Mouse (Mus musculus) gonadal fat pad, adult 2 months (tissue): Measurements from ENCODE around the gene Tcta. TPM values are rescaled to one million over a fixed set of nuclear protein-coding genes. Genes with fewer than 3 reads are reported as not detected.
"Not testable (repeated sequence)": the region's sequence is repeated elsewhere in the genome, so short reads cannot be mapped to it uniquely, and the experiment has no call there.

Experiments
- DNase-seq: peaks from one replicate; pipeline ENCODE4 v3.0.0-alpha.2; 2012; ENCODE audit warnings: low read depth
- polyA plus RNA-seq: library from polyadenylated mRNA; depleted of rRNA; stranded (reverse); fragments of >200 nt; gene quantifications from 2 replicates; pipeline ENCODE4 v1.2.3, GENCODE M21; 2012; rRNA removed

Tcta gene
- 78.7 and 101 TPM in 2 replicates for polyA plus RNA-seq

DNA sequence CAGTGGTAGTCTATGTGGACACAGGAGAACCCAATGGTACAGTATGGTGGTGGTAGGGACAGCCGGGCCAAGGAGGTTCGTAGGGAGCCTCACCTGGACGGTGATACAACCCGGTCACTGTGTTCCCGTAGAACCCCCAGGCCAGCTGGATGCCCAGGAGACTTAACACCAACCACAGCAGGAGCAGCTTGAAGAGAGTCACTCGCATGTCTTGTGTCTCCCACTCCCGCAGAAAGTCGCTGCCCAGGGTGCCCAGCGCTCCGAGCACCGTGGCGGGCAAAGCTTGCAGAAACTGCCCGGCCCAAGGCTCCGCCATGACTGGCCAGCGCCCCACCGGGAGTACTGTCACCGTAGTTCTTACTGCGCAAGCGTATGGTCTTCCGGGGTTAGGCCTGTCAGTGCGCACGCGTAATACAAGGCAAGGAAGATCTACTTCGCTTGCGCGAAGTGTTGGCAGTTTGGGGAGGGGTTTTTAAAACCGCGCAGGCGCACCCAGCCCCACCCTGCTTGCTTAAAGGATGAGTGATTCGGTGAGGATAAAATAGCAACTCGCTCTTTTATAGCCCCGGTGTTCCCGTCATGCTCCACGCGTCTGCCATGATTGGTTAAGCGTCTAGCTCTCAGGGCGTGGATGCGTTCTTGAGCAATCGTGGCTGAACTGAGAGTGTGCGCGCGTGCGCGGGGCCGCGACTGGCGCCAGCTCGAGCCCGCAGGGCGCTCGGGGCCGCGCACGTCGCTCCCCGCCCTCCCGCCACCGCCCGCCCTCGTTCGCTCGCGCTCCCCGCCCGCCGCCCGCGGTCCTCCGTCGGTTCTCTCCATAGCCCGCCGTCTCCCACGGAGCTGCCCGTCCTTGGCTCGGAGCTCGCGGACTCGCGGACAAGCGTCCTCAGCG, at the start of gene Tcta, which contains the start of gene Rhoa:
Gene Tcta, minus strand, starts transcription at position 532 of the 892 bp plus-strand sequence.
Gene Rhoa, plus strand, starts transcription at position 501 of the 892 bp plus-strand sequence.
- peak; percentile 97 for DNase-seq

GRCm38 (mm10) chr9:108349727-108350126, 43.8 kb upstream of the Tcta start:
- no peak for DNase-seq

- no peak for DNase-seq
Observed at GRCm38 (mm10) chr9:108348290-108348680, 42.3 kb upstream of the Tcta start.

DNA sequence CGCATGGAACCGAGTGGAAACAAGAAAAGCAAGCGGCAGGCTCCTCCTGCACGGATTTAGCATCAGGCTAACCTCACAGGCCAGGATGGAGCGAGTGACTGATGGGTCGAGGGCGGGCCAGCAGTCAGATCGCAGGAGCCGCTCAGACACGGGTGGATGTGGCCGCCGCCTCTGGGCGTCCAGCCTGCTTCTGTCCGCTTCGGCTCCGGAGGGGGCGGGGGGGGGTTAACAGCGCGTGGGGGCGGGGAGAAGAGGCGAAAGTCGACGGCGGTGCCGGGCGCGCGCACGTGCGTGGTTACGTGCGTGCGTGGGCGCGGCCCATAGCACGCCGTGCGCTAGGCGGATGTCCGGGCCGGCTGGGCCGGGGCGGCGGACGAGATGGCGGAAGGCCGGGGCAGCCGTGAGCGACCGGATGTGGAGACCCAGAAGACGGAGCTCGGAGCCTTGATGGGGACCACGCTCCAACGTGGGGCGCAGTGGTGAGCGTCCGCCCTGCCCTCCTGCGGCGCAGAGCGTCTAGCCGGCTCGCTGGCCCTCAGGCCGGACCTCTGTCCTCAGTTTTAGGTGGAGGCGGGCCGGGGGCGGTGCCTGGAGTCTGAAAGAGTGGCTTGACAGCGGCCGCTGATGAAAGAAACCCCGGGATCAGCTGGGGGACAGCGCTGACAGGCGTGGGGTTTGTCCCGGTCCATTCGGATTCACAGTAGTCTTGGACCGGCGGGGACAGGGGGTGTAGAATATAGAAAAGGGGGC, 41.8 kb upstream of the Tcta start, which contains the start of gene Usp4:
Gene Usp4, plus strand, starts transcription at position 314 of the 750 bp plus-strand sequence.
- no peak for DNase-seq

DNA sequence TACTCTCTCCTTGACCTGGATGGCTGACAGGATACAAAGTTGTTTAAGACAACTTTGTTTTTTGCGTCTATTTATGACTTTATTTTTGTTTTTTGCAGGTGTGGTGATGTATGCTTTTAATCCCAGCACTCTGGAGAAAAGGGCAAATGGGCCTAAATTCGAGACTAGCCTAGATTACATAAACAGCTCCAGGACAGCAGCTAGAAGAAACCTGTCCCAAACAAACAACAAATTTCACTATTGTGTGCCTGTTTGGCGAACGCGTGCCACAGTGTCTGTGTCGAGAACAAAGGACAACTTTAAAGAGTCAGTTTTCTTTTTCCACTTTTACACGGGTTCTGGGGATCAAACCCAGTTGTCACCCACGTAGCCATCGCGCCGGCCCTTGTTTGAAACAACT, 41.1 kb upstream of the Tcta start:
- no peak for DNase-seq

DNA sequence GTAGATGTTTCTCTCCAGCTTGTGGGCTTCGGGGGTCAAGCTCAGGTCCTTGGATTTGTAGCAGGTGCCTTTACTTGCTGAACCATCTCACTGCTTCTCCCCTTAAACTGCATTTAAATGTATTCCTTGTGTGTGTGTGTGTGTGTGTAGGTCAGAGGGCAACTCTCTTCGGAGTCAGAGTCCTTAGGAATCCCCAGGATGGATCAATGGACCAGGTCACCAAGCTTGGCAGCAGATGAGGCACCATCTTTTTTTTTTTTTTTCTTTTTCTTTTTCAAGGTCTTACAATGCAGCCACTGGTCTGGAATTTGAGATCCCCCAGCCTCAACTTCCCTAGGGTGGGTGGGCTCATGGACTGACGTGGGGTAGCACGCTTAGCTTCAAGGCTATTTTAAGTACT, 38.5 kb upstream of the Tcta start:
- no peak for DNase-seq

GRCm38 (mm10) chr9:108343835-108344234, 37.9 kb upstream of the Tcta start:
- no peak for DNase-seq

DNA sequence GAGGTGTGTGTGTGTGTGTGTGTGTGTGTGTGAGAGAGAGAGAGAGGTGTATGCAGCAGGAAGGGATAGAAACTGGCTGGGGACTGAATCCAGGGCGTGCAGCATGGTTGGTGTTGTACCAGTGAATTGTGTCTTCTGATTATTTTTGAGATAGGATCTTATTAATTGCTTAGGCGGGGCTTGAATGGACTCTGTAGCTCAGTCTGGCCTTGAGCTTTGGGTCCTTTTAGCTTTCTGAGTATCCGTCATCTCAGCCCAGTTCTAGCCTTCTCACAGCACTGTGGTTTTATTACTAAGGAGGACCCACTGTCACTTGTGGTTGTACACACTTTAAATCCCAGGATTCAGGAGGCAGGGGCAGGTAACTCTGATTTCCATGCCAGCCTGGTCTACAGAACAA, 37.4 kb upstream of the Tcta start:
- DNase-seq, result no peak

- no peak for DNase-seq
Observed at GRCm38 (mm10) chr9:108342301-108342831, 36.4 kb upstream of the Tcta start.

DNA sequence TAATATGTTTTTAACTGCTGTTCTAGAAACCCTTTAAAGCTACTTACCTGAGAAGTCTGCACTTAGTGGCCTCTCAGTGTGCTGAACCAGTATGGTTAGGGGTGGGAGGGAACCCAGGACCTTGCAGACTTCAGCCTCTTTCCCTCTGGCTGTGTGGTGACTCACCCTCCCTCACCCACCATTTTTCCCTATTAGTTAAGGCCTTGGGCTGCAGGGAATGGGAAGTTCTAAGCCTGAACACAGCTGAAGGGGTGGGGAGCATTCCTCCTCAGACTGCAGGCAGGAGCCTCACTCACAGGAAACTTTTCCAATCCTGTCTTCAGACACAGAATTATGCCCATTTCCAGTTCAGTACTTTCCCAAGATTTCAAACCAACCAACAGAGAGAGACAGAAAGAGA, 35.8 kb upstream of the Tcta start:
- no peak for DNase-seq

DNA sequence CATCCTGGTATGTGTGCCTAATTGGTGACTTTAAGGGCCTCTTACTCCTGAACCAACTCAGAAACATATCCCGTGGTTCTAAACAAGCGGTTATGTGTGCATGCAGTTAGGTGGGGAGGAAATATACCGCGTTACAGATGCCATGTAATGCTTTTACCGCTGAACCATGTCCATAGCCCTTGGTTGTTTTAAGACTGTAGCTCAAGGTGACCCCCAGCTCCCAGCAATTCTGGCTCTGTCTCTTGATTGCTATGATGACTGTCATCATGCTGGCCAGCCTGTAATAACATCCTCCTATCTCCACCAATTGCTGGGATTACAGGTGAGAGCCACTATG, 35.1 kb upstream of the Tcta start:
- no peak for DNase-seq

DNA sequence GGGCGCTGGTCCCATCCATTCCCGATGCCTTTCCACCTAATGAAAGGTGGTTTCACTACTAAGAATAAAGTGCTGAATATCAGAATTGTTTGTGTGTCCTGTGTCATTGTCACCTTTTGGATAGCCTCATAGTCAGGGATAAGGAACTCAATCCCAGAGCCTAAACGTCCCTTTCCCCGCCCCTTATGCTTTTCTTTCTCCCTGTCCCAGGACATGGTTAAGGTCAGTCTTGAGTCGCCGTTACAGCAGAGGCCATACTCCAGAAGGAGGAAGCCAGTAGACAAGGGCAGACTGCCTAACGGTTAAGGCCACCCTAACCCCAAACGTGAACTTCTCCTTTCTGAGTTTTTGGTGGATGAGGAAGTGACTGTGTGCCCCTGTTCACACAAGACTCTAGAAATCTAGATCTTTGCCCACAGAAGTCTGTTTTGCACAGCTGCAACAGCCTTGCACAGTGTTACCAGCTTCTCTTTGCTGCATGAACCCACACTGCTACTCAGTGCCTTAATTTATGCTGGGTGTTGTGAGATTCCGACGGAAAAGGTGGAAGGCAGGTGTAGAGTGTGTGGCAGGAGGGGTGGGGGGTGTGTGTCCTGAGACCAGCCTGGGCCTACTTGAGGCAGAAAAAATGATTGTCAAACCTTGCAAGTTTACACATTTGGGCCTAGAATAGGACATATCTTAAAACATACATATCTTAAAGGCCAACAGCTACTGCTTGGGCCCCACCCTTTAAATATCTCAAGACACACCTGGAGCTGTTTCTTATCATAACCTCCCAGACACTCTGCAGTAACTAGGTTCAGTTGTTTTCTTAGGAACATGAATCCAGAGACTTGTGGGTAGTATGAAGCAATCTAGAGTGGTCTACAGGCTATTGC, 34.5 kb upstream of the Tcta start:
- DNase-seq, result no peak

DNA sequence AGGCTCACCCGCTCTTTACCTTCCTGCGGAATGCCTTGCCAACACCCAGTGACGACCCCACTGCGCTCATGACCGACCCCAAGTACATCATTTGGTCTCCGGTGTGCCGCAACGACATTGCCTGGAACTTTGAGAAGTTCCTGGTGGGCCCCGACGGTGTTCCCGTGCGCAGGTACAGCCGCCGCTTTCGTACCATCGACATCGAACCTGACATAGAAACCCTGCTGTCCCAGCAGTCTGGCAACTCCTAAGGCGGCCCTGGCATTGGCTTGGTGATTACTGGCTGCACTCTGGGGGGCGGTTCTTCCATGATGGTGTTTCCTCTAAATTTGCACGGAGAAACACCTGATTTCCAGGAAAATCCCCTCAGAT, 33.9 kb upstream of the Tcta start:
- no peak for DNase-seq

DNA sequence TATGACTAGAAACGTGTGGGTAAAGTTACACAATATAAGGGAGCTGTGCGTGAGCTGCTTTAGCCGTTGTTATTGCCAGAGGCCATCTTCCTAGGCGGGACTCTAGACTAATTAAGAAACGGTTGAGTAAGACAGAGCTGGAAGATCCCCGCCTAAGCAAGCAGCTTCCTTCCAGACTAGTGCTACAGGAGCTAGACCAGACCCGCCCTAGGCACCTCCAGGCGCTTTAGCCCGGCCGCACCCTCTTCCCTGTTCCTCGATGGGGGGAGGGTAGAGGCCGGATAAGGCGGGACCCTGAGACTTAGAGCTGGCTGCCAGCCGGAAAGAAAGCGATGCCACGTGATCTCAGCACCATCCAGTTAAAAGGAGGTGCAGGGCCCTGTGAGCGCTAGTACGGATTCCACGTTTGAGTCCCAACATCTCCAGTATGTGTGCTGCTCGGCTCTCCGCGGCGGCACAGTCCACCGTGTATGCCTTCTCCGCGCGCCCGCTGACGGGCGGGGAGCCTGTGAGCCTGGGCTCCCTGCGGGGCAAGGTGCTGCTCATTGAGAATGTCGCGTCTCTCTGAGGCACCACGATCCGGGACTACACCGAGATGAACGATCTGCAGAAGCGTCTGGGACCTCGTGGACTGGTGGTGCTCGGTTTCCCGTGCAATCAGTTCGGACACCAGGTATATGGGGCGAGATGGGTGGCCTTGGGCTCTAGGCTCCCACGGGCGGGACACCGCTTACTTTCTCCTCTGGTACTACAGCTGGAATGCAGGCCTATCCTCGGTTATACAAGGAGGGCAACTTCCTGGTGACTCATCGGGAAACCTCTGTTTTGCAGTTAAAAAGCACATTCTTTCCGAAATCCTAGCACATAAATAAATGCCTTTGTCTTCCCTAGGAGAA, 33.2 kb upstream of the Tcta start, which contains the start of gene Gpx1:
Gene Gpx1, plus strand, starts transcription at position 18 of the 896 bp plus-strand sequence.
- DNase-seq, result peak; percentile 95

DNA sequence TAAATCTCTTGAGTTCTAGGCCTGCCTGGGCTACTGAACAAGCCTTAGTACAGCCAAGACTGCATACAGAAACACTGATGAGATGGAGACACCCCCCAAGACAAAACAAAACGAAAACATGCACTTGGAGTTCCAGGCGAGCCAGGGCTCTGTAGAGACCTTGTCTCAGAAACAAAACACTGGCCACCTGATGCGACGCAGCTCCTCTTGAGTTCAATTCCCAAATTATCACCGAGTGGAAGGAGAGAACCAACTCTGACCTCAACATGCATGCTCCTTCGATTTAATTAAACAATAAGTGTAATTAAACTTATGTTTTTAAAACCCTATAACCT, 32.6 kb upstream of the Tcta start:
- DNase-seq, result no peak

GRCm38 (mm10) chr9:108337848-108338550, 32.0 kb upstream of the Tcta start:
- no peak for DNase-seq

- no peak for DNase-seq
Observed at GRCm38 (mm10) chr9:108325811-108326210, 19.9 kb upstream of the Tcta start.

DNA sequence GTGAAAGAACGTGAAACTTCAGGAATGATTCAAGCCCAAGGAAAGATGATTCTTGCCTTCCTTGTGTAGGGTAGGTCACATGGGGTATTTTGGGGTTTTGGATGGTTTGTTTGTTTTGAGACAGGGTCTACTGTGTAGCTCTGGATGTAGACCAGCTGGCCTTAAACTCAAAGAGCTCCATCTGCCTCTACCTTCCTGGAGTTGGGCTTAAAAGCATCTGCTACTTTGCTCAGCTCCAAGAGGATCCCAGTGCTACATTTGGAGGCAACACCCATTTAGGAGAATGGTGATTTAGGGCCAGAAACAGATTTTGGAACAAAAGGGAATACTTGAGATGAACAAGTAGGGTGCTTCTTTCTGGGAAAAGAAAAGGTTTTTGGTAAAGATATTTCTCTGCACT, 18.8 kb upstream of the Tcta start:
- no peak for DNase-seq

DNA sequence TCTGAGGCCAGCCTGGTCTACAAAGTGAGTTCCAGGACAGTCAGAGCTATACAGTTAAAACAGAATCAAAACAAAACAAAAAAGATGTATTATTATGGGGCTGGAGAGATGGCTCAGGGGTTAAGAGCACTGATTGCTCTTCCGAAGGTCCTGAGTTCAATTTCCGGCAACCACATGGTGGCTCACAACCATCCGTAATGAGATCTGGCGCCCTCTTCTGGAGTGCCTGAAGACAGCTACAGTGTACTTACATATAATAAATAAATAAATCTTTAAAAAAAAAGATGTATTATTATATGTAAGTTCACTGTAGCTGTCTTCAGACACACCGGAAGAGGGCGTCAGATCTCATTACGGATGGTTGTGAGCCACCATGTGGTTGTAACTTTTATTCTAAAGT, 16.1 kb upstream of the Tcta start:
- not testable (repeated sequence) for DNase-seq

GRCm38 (mm10) chr9:108318462-108318861, 12.5 kb upstream of the Tcta start:
- no peak for DNase-seq
